Mouse (Mus musculus): ENCODE data around the gene Riok1. TPM values are rescaled to one million over a fixed set of nuclear protein-coding genes. Genes with fewer than 3 reads are reported as not detected.

Riok1 gene
- total RNA-seq (2022): 10 to 100 TPM; 28.4 to 45.0 (median 40.1) TPM

- peak; percentile 18 for DNase-seq
Measured at GRCm38 (mm10) chr13:38036343-38037043, at the start of gene Riok1. Gene Riok1 (plus strand): TSS chr13:38036995.

DNA sequence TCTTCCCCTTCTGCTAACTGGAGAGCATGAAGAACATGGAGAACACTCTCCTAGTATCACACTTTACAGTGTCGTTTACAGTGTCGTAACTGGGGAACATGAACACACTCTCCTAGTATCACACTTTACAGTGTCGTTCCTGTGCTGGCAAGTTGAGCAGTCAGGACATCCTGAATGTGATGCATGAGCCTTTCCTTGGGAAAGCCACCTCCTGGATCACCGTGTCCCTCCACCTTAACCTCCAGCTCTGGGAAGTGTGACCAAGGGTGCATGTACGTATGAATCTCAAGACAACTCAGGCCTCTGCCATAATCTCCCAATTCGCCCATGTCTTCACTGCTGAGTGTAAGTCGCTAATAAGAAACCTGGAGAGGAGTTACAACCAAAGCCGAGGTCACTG, 47.1 kb upstream of the Riok1 start:
- DNase-seq: no peak

DNA sequence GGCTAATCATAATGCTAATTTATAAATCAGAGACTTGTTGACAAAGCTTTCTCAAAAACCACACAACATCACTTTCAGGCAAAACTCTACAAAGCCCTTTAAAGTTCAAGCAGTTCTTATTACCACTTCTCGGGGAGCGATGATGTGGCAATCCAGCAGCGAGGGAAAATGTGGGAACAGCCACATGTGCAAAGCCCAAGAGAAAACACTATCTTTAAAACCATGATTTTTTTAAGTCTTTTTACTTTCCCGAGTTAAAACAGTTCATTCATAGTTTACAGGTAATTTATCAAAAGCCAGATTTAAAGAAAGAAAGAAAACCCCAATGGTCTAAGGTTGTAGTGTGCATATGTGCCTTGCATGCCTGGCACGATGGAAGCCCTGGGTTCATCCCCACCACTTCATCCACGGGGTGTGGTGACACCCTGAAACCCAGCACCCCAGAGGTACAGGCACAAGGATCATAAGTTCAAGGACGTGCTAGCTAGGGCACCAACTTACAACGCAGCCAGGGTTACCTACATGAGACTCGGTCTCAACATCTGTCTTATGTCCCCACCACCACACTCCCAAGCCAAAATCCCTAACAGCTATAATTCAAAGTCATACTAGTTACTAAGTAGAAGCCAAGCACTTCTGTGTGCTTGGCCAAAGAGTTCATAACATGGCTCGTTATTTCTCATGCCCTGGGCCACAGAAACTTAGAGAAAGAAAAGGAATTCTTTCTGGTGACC, 44.0 kb upstream of the Riok1 start:
- no peak for DNase-seq

GRCm38 (mm10) chr13:37993376-37993703, 43.5 kb upstream of the Riok1 start:
- no peak for DNase-seq

DNA sequence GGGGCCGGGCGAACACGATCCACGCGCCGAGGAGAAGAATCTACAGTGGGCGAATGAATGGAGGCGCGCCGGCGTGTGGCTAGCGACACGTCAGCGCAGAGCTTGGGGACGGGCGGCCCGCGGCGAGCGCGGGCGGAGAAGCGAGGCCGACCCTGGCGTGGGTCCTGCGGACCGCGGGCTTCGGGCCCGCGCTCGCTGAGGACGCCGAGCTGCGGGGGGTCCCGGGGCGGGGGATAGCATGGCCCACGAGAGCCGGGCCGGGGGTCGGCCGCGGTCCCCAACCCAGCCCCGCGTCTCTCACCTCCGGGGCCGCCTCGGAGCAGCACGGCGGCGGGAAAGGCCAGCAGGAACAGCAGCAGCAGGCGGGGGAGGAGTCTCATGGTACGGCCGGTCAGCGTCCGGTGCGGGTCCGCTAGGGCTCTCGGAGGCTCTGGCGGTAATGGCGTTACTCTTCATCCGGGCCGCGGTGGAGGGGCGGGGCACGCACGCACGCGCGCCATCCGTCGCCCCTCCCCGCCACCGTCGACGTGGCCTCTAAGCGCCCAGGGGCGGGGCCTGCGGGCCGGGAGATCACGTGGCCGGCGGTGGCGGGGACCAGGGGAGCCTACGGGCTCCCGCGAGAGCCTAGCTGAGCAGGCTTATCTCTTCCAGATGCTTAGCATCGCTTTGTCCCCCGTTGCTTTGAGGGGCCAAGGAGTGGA, 42.9 kb upstream of the Riok1 start, which contains the start of gene Ssr1:
Ssr1 (minus strand) TSS at position 514 of the 701 bp plus-strand sequence.
- peak; percentile 92 for DNase-seq

GRCm38 (mm10) chr13:37994405-37994749, 42.4 kb upstream of the Riok1 start:
- no peak for DNase-seq

- DNase-seq: no peak
Measured at GRCm38 (mm10) chr13:37999713-38000112, 37.1 kb upstream of the Riok1 start.

GRCm38 (mm10) chr13:38002461-38002860, 34.3 kb upstream of the Riok1 start:
- DNase-seq: no peak

DNA sequence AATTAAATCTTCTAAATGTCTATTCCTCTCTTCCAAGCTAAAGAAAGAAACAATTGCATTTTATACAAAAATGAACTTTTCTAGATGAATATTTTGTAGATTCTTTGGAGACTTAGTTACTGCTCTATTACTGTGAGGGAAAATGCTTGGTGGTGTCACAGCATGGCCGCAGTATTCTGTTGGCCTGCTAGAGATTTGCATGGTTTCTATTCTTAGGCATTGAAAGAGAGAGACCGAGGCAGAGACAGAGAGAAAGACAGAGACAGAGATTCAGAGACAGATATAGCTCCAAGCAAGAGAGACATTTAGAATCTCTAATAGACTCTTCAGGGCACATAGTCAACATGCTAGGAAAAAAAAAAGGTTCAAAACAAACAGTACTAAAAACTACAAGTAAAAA, 28.8 kb upstream of the Riok1 start:
- DNase-seq: no peak

- DNase-seq: no peak
Measured at GRCm38 (mm10) chr13:38009721-38010408, 26.9 kb upstream of the Riok1 start.

GRCm38 (mm10) chr13:38010444-38010910, 26.3 kb upstream of the Riok1 start:
- DNase-seq: no peak

- DNase-seq: no peak
Measured at GRCm38 (mm10) chr13:38012436-38012835, 24.4 kb upstream of the Riok1 start.

GRCm38 (mm10) chr13:38015591-38015990, 21.2 kb upstream of the Riok1 start:
- DNase-seq: no peak

GRCm38 (mm10) chr13:38018791-38019190, 18.0 kb upstream of the Riok1 start:
- no peak for DNase-seq

DNA sequence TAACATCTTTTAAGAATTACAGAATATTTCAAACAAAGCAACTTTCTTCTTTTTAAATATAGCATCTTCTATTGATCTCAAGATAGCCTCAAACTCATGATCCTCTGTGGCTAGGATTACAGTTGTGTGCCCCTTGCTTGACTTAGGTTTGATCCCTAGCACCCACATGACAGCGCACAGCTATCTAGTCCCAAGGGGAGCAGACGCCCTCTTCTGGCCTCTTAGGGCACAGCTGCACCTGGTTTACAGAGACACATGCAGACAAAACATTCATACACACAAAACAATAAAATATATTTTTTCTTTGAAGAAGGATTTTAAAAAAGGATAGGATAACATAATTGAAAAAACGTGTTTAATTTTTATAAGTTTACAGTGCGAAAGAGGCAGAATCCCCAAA, 10.9 kb upstream of the Riok1 start:
- no peak for DNase-seq

DNA sequence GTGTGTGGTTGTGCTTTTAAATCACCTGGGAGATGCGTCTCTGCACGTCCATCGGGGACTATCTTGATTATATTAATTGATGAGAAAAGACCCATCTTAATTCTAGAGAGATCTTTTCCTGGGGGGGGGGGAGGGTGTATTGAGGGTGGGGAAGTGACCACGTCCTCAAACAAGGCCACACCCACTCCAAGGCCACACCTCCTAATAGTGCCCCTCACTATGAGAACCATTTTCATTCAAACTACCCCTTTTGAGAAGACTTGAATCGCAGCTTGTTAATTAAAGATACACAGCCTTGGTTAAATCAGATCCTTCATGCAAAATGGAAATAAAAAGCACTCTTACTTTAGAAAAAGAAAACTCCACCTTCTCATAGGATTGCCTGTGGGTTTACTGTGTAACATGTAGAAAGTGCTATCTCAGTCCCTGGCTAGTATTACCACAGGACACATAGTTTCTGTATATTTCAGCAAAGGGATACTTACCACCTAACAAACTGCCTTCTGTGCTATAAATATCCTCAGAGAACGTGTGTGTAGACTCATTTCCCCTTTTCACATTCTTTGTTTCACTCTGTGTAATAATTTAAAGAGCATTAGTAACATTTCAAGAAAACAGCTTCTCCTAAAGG, 9.1 kb upstream of the Riok1 start:
- DNase-seq: no peak

GRCm38 (mm10) chr13:38028407-38028806, 8.4 kb upstream of the Riok1 start:
- no peak for DNase-seq

GRCm38 (mm10) chr13:38037044-38037687, 371 bp downstream of the Riok1 start, which contains the start of gene Cage1:
Gene Cage1 (minus strand): TSS chr13:38037069.
- DNase-seq: peak; percentile 96

- DNase-seq: peak; percentile 25
Measured at GRCm38 (mm10) chr13:38037811-38038210, 1.0 kb downstream of the Riok1 start.

DNA sequence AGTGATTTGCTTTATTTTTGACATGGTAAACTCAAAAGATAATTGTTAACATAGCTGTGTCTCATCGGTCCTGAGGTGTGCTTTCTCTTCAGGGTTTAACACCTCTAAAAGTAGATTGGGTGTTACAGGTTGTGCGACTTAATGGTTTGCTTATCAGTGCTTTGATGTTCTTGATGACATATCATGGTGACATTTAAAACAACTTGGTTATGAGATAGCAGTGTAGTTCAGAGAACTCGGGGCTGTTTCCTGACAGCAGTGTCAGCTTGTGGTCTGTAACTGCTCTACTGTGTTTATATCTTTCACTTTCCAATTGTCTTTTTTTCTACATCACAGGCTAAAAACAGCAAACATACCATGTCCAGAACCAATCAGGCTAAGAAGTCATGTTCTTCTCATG, 13.1 kb downstream of the Riok1 start:
- DNase-seq: no peak

DNA sequence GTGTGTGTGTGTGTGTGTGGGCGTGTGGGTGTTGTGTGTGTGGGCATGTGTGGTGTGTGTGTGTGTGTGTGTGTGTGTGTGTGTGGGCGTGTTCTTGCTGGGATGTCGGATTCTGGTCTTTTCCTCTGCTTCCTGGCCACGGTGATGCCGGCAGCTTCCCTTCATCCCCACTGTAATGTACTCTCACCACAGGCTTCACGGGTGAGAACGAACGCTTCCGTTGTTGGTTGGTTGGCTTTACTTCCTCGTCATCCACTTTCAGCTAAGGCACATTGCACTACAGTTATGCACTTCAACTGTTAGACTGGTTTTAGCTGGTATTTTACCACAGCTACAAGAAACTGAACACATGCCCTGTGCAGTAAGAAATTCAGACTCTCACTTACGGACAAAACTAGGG, 25.9 kb downstream of the Riok1 start:
- no peak for DNase-seq
